Mouse (Mus musculus): ENCODE results near the gene Rs1. TPM values are rescaled to one million over a fixed set of nuclear protein-coding genes. Genes with fewer than 3 reads are reported as not detected.

Gene Rs1
- polyA plus RNA-seq, 1 experiment from 2014 or later = not detected

DNA sequence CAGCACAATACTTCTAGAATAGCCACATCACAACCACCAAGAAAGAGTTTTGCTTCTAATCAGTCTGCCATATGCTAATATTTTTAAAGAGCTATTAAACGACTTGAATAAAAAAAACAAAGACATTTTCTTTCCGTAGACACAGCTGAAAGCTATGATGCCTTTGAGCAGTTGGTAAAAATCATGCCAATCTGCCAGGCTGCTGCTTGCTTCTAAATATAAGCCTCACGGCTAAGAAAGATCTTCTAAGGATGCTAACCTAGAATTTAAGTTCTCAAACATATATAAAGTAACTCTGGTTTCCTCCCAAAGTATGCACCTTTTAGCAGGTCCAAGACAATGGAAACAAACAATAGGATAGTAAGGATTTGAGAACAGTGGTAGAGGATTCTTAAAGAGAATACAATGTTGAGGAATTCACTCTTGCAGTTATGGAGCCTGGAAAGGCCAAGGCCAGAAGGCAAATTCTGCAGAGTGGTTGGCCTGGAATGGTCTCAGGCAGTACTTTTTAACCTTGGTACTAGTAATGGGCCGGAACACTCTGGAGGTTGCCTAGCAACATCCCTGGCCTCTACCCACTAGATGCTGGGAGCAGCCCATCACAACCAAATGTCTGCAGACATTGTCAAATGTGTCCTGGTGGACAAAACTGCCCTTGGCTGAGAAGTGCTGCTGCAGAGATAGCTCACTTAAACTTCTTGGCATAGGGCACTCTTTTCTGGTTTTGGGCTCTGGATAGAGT is 36.8 kb downstream of the Rs1 start:
- WGBS (ENCODE audit: insufficient replicate concordance) = 71% methylated on average over 4 of the region's 4 CpGs
- no peak for ATAC-seq
- no peak overlapping the region for H3K27ac ChIP-seq
- H3K4me3 ChIP-seq = no peak overlapping the region
- no peak overlapping the region for H3K9ac ChIP-seq
- H3K27me3 ChIP-seq (replicated peaks) = 0 out of 2 replicates have a peak, but pooled peaks cover 3% of the 10 kb centered on the region
- H3K36me3 ChIP-seq = no peaks in the 10 kb centered on the region
- H3K4me1 ChIP-seq = no peaks in the 10 kb centered on the region
- no peak overlapping the region for H3K4me2 ChIP-seq
- H3K9me3 ChIP-seq (replicated peaks) = no peaks in the 10 kb centered on the region

DNA sequence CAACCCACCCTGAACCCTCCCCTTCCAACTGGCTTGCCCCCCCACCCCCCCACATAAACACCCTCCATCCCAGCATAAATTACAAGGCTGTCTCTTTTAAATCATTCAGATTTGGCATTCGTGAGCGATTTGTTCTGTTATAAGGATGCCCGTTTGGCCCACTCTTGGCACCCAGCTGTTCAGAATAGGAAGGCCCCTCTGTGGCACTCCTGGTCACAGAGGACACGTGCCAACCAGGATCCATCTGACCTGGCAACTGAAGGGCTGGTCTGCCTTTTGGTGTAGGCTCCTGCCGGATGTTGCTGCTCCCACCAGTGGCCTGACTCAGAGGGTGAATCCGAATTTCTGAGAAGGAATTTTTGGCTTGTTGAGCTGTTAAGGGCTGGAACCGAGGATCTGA is 40.4 kb downstream of the Rs1 start:
- Histone ChIP-seq H3K9me3 (replicated peaks) (no peaks in the 10 kb centered on the region), H3K4me3 (no peak overlapping the region), H3K36me3 (no peaks in the 10 kb centered on the region), H3K27me3 (replicated peaks) (0 out of 2 replicates have a peak, but pooled peaks cover 3% of the 10 kb centered on the region), H3K9ac (no peak overlapping the region), H3K27ac (no peak overlapping the region), H3K4me1 (no peaks in the 10 kb centered on the region), H3K4me2 (no peak overlapping the region)
- WGBS (ENCODE audit: insufficient replicate concordance) = 64% methylated on average over 7 of the region's 7 CpGs
- ATAC-seq = no peak

Other genes with a start within 250 kb of the Rs1 start
- gene Ppef1, start 32.2 kb upstream of the Rs1 start, polyA plus RNA-seq (2016; fragmentation: Nextera tagmentation; extraction: Ambion mirVana) = 0.06 TPM in 1 of 2 replicates, not detected in the other
- gene Gja6, start 139.0 kb downstream of the Rs1 start, polyA plus RNA-seq (2016; fragmentation: Nextera tagmentation; extraction: Ambion mirVana) = 1.1 and 1.2 TPM in 2 replicates
- 0.45 and 0.48 TPM in 2 replicates for gene Cdkl5, start 226.7 kb downstream of the Rs1 start, polyA plus RNA-seq (2016; fragmentation: Nextera tagmentation; extraction: Ambion mirVana)